Mouse (Mus musculus) kidney, postnatal 0 days (tissue): ENCODE data around the gene Try10. TPM values are rescaled to one million over a fixed set of nuclear protein-coding genes. Genes with fewer than 3 reads are reported as not detected.
"Not testable (repeated sequence)": the region's sequence is repeated elsewhere in the genome, so short reads cannot be mapped to it uniquely, and the experiment has no call there.

ENCODE experiments used
- ATAC-seq: fragments of 200-750 bp; cut with Nextera tagmentation; replicated peaks from 2 replicates; pipeline ENCODE4 v1.8.0; 2017; ENCODE audit warnings: low read depth, moderate number of reproducible peaks, moderate TSS enrichment, moderate library complexity; ENCODE audit not compliant: low FRiP score
- DNase-seq: peaks from one replicate; pipeline ENCODE4 v3.0.0-alpha.2; 2016; ENCODE audit warnings: low spot score
- H3K27ac ChIP-seq: fragments of 300-500 bp; sonication (generic); 2 replicates; pipeline ENCODE4 v1.5.1; 2014; ENCODE audit warnings: mild to moderate bottlenecking
- H3K27me3 ChIP-seq: fragments of 300-500 bp; sonication (generic); 2 replicates; pipeline ENCODE4 v1.6.1; 2014; ENCODE audit warnings: low read length, mixed read lengths; ENCODE audit not compliant: insufficient read depth
- H3K36me3 ChIP-seq: fragments of 300-500 bp; sonication (generic); 2 replicates; pipeline ENCODE4 v1.6.1; 2014; ENCODE audit warnings: low read length, mixed read lengths; ENCODE audit not compliant: insufficient read depth
- H3K4me1 ChIP-seq: fragments of 300-500 bp; sonication (generic); replicated peaks from 2 replicates; pipeline ENCODE4 v1.6.1; 2014; ENCODE audit warnings: antibody characterized with exemption, low read length, mixed read lengths; ENCODE audit not compliant: insufficient read depth
- H3K4me2 ChIP-seq: fragments of 300-500 bp; sonication (generic); 2 replicates; pipeline ENCODE4 v1.6.1; 2014; ENCODE audit warnings: mild to moderate bottlenecking, low read length, moderate library complexity, mixed read lengths
- H3K4me3 ChIP-seq: fragments of 300-500 bp; sonication (generic); replicated peaks from 2 replicates; pipeline ENCODE4 v1.5.1; 2014; ENCODE audit warnings: low read depth, low read length
- H3K9ac ChIP-seq: fragments of 300-500 bp; sonication (generic); 2 replicates; pipeline ENCODE4 v1.6.1; 2014; ENCODE audit warnings: low read depth, low read length
- H3K9me3 ChIP-seq: fragments of 300-500 bp; sonication (generic); replicated peaks from 2 replicates; pipeline ENCODE4 v1.6.1; 2016; ENCODE audit warnings: low read length, inconsistent platforms, mixed read lengths
- CTCF ChIP-seq: IDR thresholded peaks from 2 replicates; pipeline ENCODE4 v1.5.1; 2016; ENCODE audit warnings: antibody characterized with exemption, low read depth, mild to moderate bottlenecking, moderate library complexity
- WGBS: fragments of 180-500 bp; shearing (Covaris S2); extraction: QIAGEN DNeasy Blood & Tissue Kit; methylation state at CpG from one replicate; pipeline ENCODE4 v1.1.7; 2014; 5-methylcytosine and 5-hydroxymethylcytosine counted together
- polyA plus RNA-seq: library from polyadenylated mRNA; unstranded; fragments of >200 nt; fragmentation: Nextera tagmentation; extraction: Ambion mirVana; gene quantifications from 2 replicates; pipeline ENCODE4 v1.2.1, GENCODE M21; 2015

Gene Try10
- polyA plus RNA-seq: not detected in 2 replicates

GRCm38 (mm10) chr6:41353932-41354331 lies at the start of gene Try10:
TSS of gene Try10 (plus strand) at chr6:41354105.
- Histone ChIP-seq H3K4me3 (no peak within 1 kb of the TSS), H3K9me3 (no peaks in the 10 kb centered on the region), H3K27me3 (no peaks in the 10 kb centered on the region), H3K27ac (no peak within 1 kb of the TSS), H3K4me2 (no peak within 1 kb of the TSS), H3K4me1 (no peaks in the 10 kb centered on the region), H3K9ac (no peak within 1 kb of the TSS), H3K36me3 (no peaks in the 10 kb centered on the region)
- no peak for TF ChIP-seq CTCF
- DNase-seq: no peak
- ATAC-seq: no peak
- WGBS: 81% methylated on average over 2 of the region's 2 CpGs

- H3K4me2 ChIP-seq, DNase-seq, H3K36me3 ChIP-seq, H3K4me3 ChIP-seq, ATAC-seq, H3K4me1 ChIP-seq, H3K27ac ChIP-seq, H3K9me3 ChIP-seq, H3K9ac ChIP-seq, H3K27me3 ChIP-seq: not testable (repeated sequence)
- 72% methylated on average over 3 of the region's 3 CpGs for WGBS
These were observed 37.2 kb upstream of the Try10 start, which contains the start of gene Try5 for GRCm38 (mm10) chr6:41316741-41317140. TSS of gene Try5 (minus strand) at chr6:41316841.

GRCm38 (mm10) chr6:41373772-41374171 lies 19.9 kb downstream of the Try10 start:
- ATAC-seq, H3K27ac ChIP-seq, H3K9ac ChIP-seq, H3K27me3 ChIP-seq, H3K4me2 ChIP-seq, H3K9me3 ChIP-seq, H3K4me3 ChIP-seq, H3K4me1 ChIP-seq, H3K36me3 ChIP-seq, DNase-seq: not testable (repeated sequence)
- WGBS: 100% methylated on average over 1 of the region's 2 CpGs

GRCm38 (mm10) chr6:41377578-41377977 lies 23.7 kb downstream of the Try10 start, which contains the start of gene Prss3:
TSS of gene Prss3 (minus strand) at chr6:41377678.
- not testable (repeated sequence) for H3K27me3 ChIP-seq, H3K9ac ChIP-seq, H3K9me3 ChIP-seq, ATAC-seq, H3K36me3 ChIP-seq, H3K27ac ChIP-seq, H3K4me2 ChIP-seq, DNase-seq, H3K4me1 ChIP-seq, H3K4me3 ChIP-seq

GRCm38 (mm10) chr6:41386781-41387180 lies 32.9 kb downstream of the Try10 start:
- 79% methylated on average over 2 of the region's 2 CpGs for WGBS
- Histone ChIP-seq H3K9ac (no peak overlapping the region), H3K4me2 (no peak overlapping the region), H3K4me3 (no peak overlapping the region), H3K36me3 (no peaks in the 10 kb centered on the region), H3K9me3 (no peaks in the 10 kb centered on the region), H3K4me1 (no peaks in the 10 kb centered on the region), H3K27ac (no peak overlapping the region), H3K27me3 (no peaks in the 10 kb centered on the region)
- ATAC-seq (no peak), DNase-seq (no peak)
- no peak for TF ChIP-seq CTCF

GRCm38 (mm10) chr6:41391640-41392039 lies 37.7 kb downstream of the Try10 start:
- not testable (repeated sequence) for H3K4me1 ChIP-seq, H3K9ac ChIP-seq, H3K36me3 ChIP-seq, H3K4me3 ChIP-seq, H3K27ac ChIP-seq, ATAC-seq, H3K4me2 ChIP-seq, H3K27me3 ChIP-seq, H3K9me3 ChIP-seq, DNase-seq
- WGBS: 61% methylated on average over 1 of the region's 1 CpGs

GRCm38 (mm10) chr6:41392056-41392455 lies 38.2 kb downstream of the Try10 start, which contains the start of gene Gm5771:
TSS of gene Gm5771 (plus strand) at chr6:41392356.
- H3K9me3 ChIP-seq, H3K4me1 ChIP-seq, H3K4me3 ChIP-seq, H3K27me3 ChIP-seq, ATAC-seq, H3K27ac ChIP-seq, H3K4me2 ChIP-seq, H3K9ac ChIP-seq, DNase-seq, H3K36me3 ChIP-seq: not testable (repeated sequence)

Other genes with a start within 250 kb of the Try10 start
- not detected in 2 replicates for gene Try4, start 51.8 kb upstream of the Try10 start, polyA plus RNA-seq
- not detected in 2 replicates for gene Try5, start 37.3 kb upstream of the Try10 start, polyA plus RNA-seq
- not detected in 2 replicates for gene Prss3, start 23.6 kb downstream of the Try10 start, polyA plus RNA-seq
- not detected in 2 replicates for gene Gm5771, start 38.3 kb downstream of the Try10 start, polyA plus RNA-seq
- not detected in 2 replicates for gene Gm10334, start 92.0 kb downstream of the Try10 start, polyA plus RNA-seq
- not detected in 2 replicates for gene Prss1, start 104.8 kb downstream of the Try10 start, polyA plus RNA-seq
- gene Prss2, start 167.7 kb downstream of the Try10 start, polyA plus RNA-seq: not detected in 2 replicates